31 mouse cellular contexts compared by ENCODE assay signal in the genomic region with DNA sequence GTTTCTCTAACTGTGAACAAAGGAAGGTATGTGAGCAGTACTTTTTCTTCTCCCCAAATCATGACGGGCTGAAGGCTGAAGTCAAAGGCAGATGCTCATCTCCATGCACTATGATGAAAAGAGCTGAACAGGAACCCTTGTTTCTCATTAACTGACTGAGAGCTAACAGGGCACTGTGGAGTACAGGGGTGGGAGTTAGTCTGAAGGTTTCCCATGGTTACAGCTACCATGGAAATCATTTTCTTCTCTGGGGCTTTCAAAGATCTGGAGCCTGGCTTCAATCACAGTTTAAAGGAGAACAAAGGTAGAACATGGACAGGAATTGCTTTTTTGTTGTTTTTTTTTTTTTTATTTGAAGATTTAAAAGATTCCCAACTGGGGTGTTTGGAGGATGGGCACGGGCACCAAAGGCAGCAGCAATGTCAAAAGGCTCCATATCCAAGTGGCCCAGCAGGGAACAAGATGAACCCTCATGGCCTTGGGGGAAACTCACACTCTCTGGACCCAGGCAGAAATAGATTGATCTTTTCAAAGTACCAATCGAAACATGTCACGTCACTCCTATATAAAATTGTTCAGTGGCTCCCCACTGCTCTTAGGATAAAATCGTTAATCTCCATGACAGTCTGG. TPM values are rescaled to one million over a fixed set of nuclear protein-coding genes. Genes with fewer than 3 reads are reported as not detected.
DNase-seq lines count a peak whose midpoint lies in the region; ATAC-seq lines count a peak whose summit lies in the region.
"Had no signal": no experiment of that assay in that cellular context is flagged by ENCODE, and none has a peak within 500 bp of the region (broad histone marks: within the 10 kb centered on the region; RNA-seq: fewer than 3 reads in every experiment).

No protein-coding gene starts in this region.

- H3K27me3 ChIP-seq in forebrain, embryonic 14.5 days (replicated peaks; ENCODE audit: control insufficient read depth, insufficient read depth, low read length), result no peaks in the 10 kb centered on the region
- H3K27me3 ChIP-seq in forebrain, embryonic 12.5 days, result no peaks in the 10 kb centered on the region
- H3K27me3 ChIP-seq in hindbrain, embryonic 16.5 days (replicated peaks; ENCODE audit: control insufficient read depth, insufficient read depth, low read length), result no peaks in the 10 kb centered on the region
- H3K27me3 ChIP-seq in hindbrain, embryonic 12.5 days, result no peaks in the 10 kb centered on the region
- no peaks in the 10 kb centered on the region for H3K27me3 ChIP-seq in neural tube, embryonic 15.5 days (replicated peaks)
- H3K27me3 ChIP-seq: embryonic facial prominence, embryonic 12.5 days; heart, embryonic 12.5 days; intestine, embryonic 15.5 days; limb, embryonic 12.5 days; liver, embryonic 15.5 days; neural tube, embryonic 12.5 days; Patski had no signal

- DNase-seq in forebrain, embryonic 14.5 days (ENCODE audit: low spot score), result peak; percentile 31
- DNase-seq in neural tube, embryonic 10.5 days (ENCODE audit: extremely low spot score, low spot score), result no peak
- no peak for DNase-seq in urinary bladder, adult 2 months (ENCODE audit: low spot score)
- DNase-seq: adrenal gland, postnatal 10 days; cerebellum, adult 11-12 months; cerebellum, adult 9-11 months; embryo, embryonic 11 days; gastrocnemius, adult 2 months; gastrocnemius, postnatal 36 days; heart, adult 2 months; kidney, adult 2 months; lung, embryonic 14.5 days; lung, postnatal 14 days; right cerebral cortex, postnatal 4 days; thymus, adult 18-20 months; thymus, postnatal 25 days had no signal

- H3K4me1 ChIP-seq in forebrain, embryonic 14.5 days (ENCODE audit: control insufficient read depth, insufficient read depth, low read length), result no peaks in the 10 kb centered on the region
- H3K4me1 ChIP-seq in forebrain, embryonic 12.5 days, result peaks cover 4% of the 10 kb centered on the region
- peaks cover 5% of the 10 kb centered on the region; the same call in 1 of the 2 replicates for H3K4me1 ChIP-seq in hindbrain, embryonic 16.5 days (ENCODE audit: control insufficient read depth, insufficient read depth, low read depth, low read length)
- peaks cover 14% of the 10 kb centered on the region for H3K4me1 ChIP-seq in hindbrain, embryonic 12.5 days
- H3K4me1 ChIP-seq in neural tube, embryonic 15.5 days, result peaks cover 12% of the 10 kb centered on the region
- H3K4me1 ChIP-seq: intestine, embryonic 15.5 days; liver, embryonic 15.5 days had no signal

- no peak overlapping the region for H3K9ac ChIP-seq in forebrain, embryonic 14.5 days (ENCODE audit: low read length)
- H3K9ac ChIP-seq in forebrain, embryonic 12.5 days, result no peak overlapping the region
- H3K9ac ChIP-seq in hindbrain, embryonic 16.5 days (ENCODE audit: low read depth, low read length), result no peak overlapping the region
- no peak overlapping the region for H3K9ac ChIP-seq in hindbrain, embryonic 12.5 days
- H3K9ac ChIP-seq in neural tube, embryonic 15.5 days (replicated peaks), result no peak overlapping the region
- H3K9ac ChIP-seq: embryonic facial prominence, embryonic 12.5 days; heart, embryonic 12.5 days; intestine, embryonic 15.5 days; limb, embryonic 12.5 days; liver, embryonic 15.5 days; lung, embryonic 14.5 days; neural tube, embryonic 12.5 days had no signal

- no peaks in the 10 kb centered on the region for H3K36me3 ChIP-seq in forebrain, embryonic 14.5 days (ENCODE audit: control insufficient read depth, insufficient read depth, low read length)
- no peaks in the 10 kb centered on the region for H3K36me3 ChIP-seq in forebrain, embryonic 12.5 days (replicated peaks)
- H3K36me3 ChIP-seq in hindbrain, embryonic 16.5 days (ENCODE audit: control insufficient read depth, insufficient read depth, low read length), result no peaks in the 10 kb centered on the region
- H3K36me3 ChIP-seq in hindbrain, embryonic 12.5 days, result no peaks in the 10 kb centered on the region
- no peaks in the 10 kb centered on the region for H3K36me3 ChIP-seq in neural tube, embryonic 15.5 days
- H3K36me3 ChIP-seq: embryonic facial prominence, embryonic 12.5 days; G1E; heart, embryonic 12.5 days; intestine, embryonic 15.5 days; limb, embryonic 12.5 days; liver, embryonic 15.5 days; neural tube, embryonic 12.5 days had no signal

- 0 out of 2 replicates have a peak, but pooled peaks have one; percentile 12 for ATAC-seq in forebrain, embryonic 14.5 days
- ATAC-seq in forebrain, embryonic 12.5 days (ENCODE audit: low FRiP score), result no peak
- ATAC-seq in hindbrain, embryonic 16.5 days, result peak; percentile 62; the same call in 1 of the 2 replicates
- no peak for ATAC-seq in hindbrain, embryonic 12.5 days (ENCODE audit: low FRiP score)
- no peak; the same call in 1 of the 2 replicates for ATAC-seq in neural tube, embryonic 15.5 days (ENCODE audit: low FRiP score)
- ATAC-seq: intestine, embryonic 15.5 days; Patski had no signal

- H3K4me2 ChIP-seq in forebrain, embryonic 14.5 days (ENCODE audit: low read length), result no peak overlapping the region
- H3K4me2 ChIP-seq in forebrain, embryonic 12.5 days, result no peak overlapping the region
- no peak overlapping the region for H3K4me2 ChIP-seq in hindbrain, embryonic 16.5 days (ENCODE audit: low read length)
- H3K4me2 ChIP-seq in hindbrain, embryonic 12.5 days (replicated peaks), result no peak overlapping the region
- H3K4me2 ChIP-seq in neural tube, embryonic 15.5 days, result no peak overlapping the region
- H3K4me2 ChIP-seq: embryonic facial prominence, embryonic 12.5 days; heart, embryonic 12.5 days; intestine, embryonic 15.5 days; limb, embryonic 12.5 days; liver, embryonic 15.5 days; lung, embryonic 14.5 days; neural tube, embryonic 12.5 days had no signal

- no peak overlapping the region for H3K27ac ChIP-seq in forebrain, embryonic 14.5 days (ENCODE audit: low read depth, low read length)
- H3K27ac ChIP-seq in forebrain, embryonic 12.5 days, result no peak overlapping the region
- no peak overlapping the region for H3K27ac ChIP-seq in hindbrain, embryonic 16.5 days (ENCODE audit: low read depth, low read length)
- H3K27ac ChIP-seq in hindbrain, embryonic 12.5 days, result no peak overlapping the region
- H3K27ac ChIP-seq in neural tube, embryonic 15.5 days (replicated peaks), result 0 out of 2 replicates have a peak overlapping the region, but pooled peaks have one; percentile 8
- H3K27ac ChIP-seq: embryonic facial prominence, embryonic 12.5 days; gastrocnemius, adult 2 months; heart, adult 2 months; intestine, embryonic 15.5 days; kidney, postnatal 0 days; left cerebral cortex, adult 2 months; limb, embryonic 12.5 days; liver, embryonic 15.5 days; neural tube, embryonic 12.5 days; stomach, postnatal 0 days had no signal

- no peaks in the 10 kb centered on the region for H3K9me3 ChIP-seq in forebrain, embryonic 14.5 days (replicated peaks; ENCODE audit: control insufficient read depth, low read length)
- no peaks in the 10 kb centered on the region for H3K9me3 ChIP-seq in forebrain, embryonic 12.5 days
- H3K9me3 ChIP-seq in hindbrain, embryonic 16.5 days (ENCODE audit: control insufficient read depth, low read length), result no peaks in the 10 kb centered on the region
- no peaks in the 10 kb centered on the region for H3K9me3 ChIP-seq in hindbrain, embryonic 12.5 days (replicated peaks)
- H3K9me3 ChIP-seq in neural tube, embryonic 15.5 days (replicated peaks), result no peaks in the 10 kb centered on the region
- H3K9me3 ChIP-seq: embryonic facial prominence, embryonic 12.5 days; heart, embryonic 12.5 days; intestine, embryonic 15.5 days; limb, embryonic 12.5 days; liver, embryonic 15.5 days; neural tube, embryonic 12.5 days had no signal

- WGBS in forebrain, embryonic 14.5 days, result 65% methylated on average over 5 of the region's 5 CpGs
- whole genome bisulfite sequencing in forebrain, embryonic 12.5 days, result 69% methylated on average over 5 of the region's 5 CpGs
- 31% methylated on average over 5 of the region's 5 CpGs for WGBS in hindbrain, embryonic 16.5 days
- 44% methylated on average over 5 of the region's 5 CpGs for WGBS in hindbrain, embryonic 12.5 days
- 49% methylated on average over 5 of the region's 5 CpGs for WGBS in neural tube, embryonic 15.5 days

- no peak overlapping the region for H3K4me3 ChIP-seq in forebrain, embryonic 14.5 days (ENCODE audit: low read depth, low read length)
- H3K4me3 ChIP-seq in forebrain, embryonic 12.5 days (replicated peaks), result no peak overlapping the region
- H3K4me3 ChIP-seq in hindbrain, embryonic 16.5 days (ENCODE audit: low read length), result no peak overlapping the region
- H3K4me3 ChIP-seq in hindbrain, embryonic 12.5 days, result no peak overlapping the region
- H3K4me3 ChIP-seq in neural tube, embryonic 15.5 days (replicated peaks), result no peak overlapping the region
- H3K4me3 ChIP-seq: embryonic facial prominence, embryonic 12.5 days; gastrocnemius, adult 2 months; heart, adult 2 months; heart, embryonic 12.5 days; intestine, embryonic 15.5 days; left cerebral cortex, adult 2 months; limb, embryonic 12.5 days; liver, embryonic 15.5 days; neural tube, embryonic 12.5 days had no signal

RNA-seq across cellular contexts. Expression of gene Prickle2, which starts 35.3 kb away (rescaled TPM):
- polyA plus RNA-seq in forebrain, embryonic 14.5 days (2014; fragmentation: Nextera tagmentation; extraction: Ambion mirVana), result 5.5 and 7.8 TPM in 2 replicates
- polyA plus RNA-seq in forebrain, embryonic 12.5 days (2016; fragmentation: Nextera tagmentation; extraction: Ambion mirVana), result 6.4 and 6.5 TPM in 2 replicates
- 13.6 and 16.3 TPM in 2 replicates for polyA plus RNA-seq in hindbrain, embryonic 16.5 days (2015; fragmentation: Nextera tagmentation; extraction: Ambion mirVana)
- 13.9 and 16.6 TPM in 2 replicates for polyA plus RNA-seq in hindbrain, embryonic 12.5 days (2016; fragmentation: Nextera tagmentation; extraction: Ambion mirVana)
- 15.8 and 17.0 TPM in 2 replicates for polyA plus RNA-seq in neural tube, embryonic 15.5 days (2015; fragmentation: Nextera tagmentation; extraction: Ambion mirVana)
- 13.6 and 18.0 TPM in 2 replicates for polyA plus RNA-seq in urinary bladder, adult 2 months (2012; rRNA removed)
- polyA plus RNA-seq: G1E had no signal

Comparison
In these comparisons a context has a peak if more than half of its experiments do, and no peak if none do; other contexts are left out.
1. ATAC-seq: peak in forebrain, embryonic 14.5 days (single experiment) and hindbrain, embryonic 16.5 days (single experiment); none in forebrain, embryonic 12.5 days (single experiment), hindbrain, embryonic 12.5 days (single experiment) and neural tube, embryonic 15.5 days (single experiment).